Mouse (Mus musculus) embryonic facial prominence, embryonic 12.5 days (tissue): ENCODE measurements around the gene Plac1. TPM values are rescaled to one million over a fixed set of nuclear protein-coding genes. Genes with fewer than 3 reads are reported as not detected.
A peak's percentile ranks its signal among the peaks of the same experiment; 100 is the strongest.

Experiments
- ATAC-seq: fragments of 200-750 bp; cut with Nextera tagmentation; 2 replicates; pipeline ENCODE4 v1.8.0; 2017; ENCODE audit not compliant: insufficient number of reproducible peaks, insufficient read depth, low FRiP score, low TSS enrichment
- H3K27ac ChIP-seq: fragments of 300-500 bp; sonication (generic); 2 replicates; pipeline ENCODE4 v1.5.1; 2016; ENCODE audit warnings: mild to moderate bottlenecking
- H3K27me3 ChIP-seq: fragments of 300-500 bp; sonication (generic); 2 replicates; pipeline ENCODE4 v1.6.1; 2016; ENCODE audit warnings: mild to moderate bottlenecking, moderate library complexity
- H3K36me3 ChIP-seq: fragments of 300-500 bp; sonication (generic); 2 replicates; pipeline ENCODE4 v1.6.1; 2016; ENCODE audit warnings: mild to moderate bottlenecking
- H3K4me1 ChIP-seq: fragments of 300-500 bp; sonication (generic); 2 replicates; pipeline ENCODE4 v1.6.1; 2016
- H3K4me2 ChIP-seq: fragments of 300-500 bp; sonication (generic); replicated peaks from 2 replicates; pipeline ENCODE4 v1.6.1; 2016; ENCODE audit warnings: mild to moderate bottlenecking, moderate library complexity
- H3K4me3 ChIP-seq: fragments of 300-500 bp; sonication (generic); 2 replicates; pipeline ENCODE4 v1.5.1; 2016; ENCODE audit warnings: mild to moderate bottlenecking
- H3K9ac ChIP-seq: fragments of 300-500 bp; sonication (generic); 2 replicates; pipeline ENCODE4 v1.6.1; 2016; ENCODE audit warnings: mild to moderate bottlenecking, moderate library complexity
- H3K9me3 ChIP-seq: fragments of 300-500 bp; sonication (generic); 2 replicates; pipeline ENCODE4 v1.6.1; 2016; ENCODE audit warnings: mild to moderate bottlenecking, moderate library complexity
- WGBS: fragments of 180-500 bp; shearing (Covaris S2); methylation state at CpG from one replicate; pipeline ENCODE4 v1.1.7; 2016; 5-methylcytosine and 5-hydroxymethylcytosine counted together
- polyA plus RNA-seq: library from polyadenylated mRNA; unstranded; fragments of >200 nt; fragmentation: Nextera tagmentation; extraction: Ambion mirVana; gene quantifications from 2 replicates; pipeline ENCODE4 v1.2.1, GENCODE M21; 2016

Gene Plac1
- polyA plus RNA-seq, 1 experiment from 2014 or later: 10.0 TPM

GRCm38 (mm10) chrX:53099951-53100350 lies 140.0 kb downstream of the Plac1 start:
- ATAC-seq: no peak
- Histone ChIP-seq H3K36me3 (no peaks in the 10 kb centered on the region), H3K27me3 (no peaks in the 10 kb centered on the region), H3K4me1 (no peaks in the 10 kb centered on the region), H3K4me2 (no peak overlapping the region), H3K4me3 (no peak overlapping the region), H3K9me3 (no peaks in the 10 kb centered on the region), H3K27ac (no peak overlapping the region), H3K9ac (no peak overlapping the region)
- WGBS: 73% methylated on average over 7 of the region's 7 CpGs

DNA sequence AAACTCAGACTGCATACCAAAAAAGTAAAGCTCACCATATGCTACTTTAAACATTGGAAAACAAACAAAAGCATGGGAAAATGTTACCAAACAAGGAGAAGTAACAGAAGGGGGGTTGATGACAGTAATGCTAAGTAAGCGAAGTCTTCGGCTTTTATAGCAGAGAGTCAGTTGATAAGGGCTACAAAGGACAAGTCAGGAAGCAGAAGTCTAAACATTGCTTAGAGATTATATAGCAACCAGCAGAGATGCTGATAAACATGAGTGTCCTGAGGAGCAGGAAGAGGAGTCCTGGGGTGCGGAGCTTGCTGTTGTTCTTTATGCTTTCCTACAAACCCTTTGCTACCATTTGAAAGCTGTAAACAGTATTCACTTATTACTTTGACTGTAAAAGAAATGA lies 140.6 kb downstream of the Plac1 start:
- ATAC-seq: no peak
- Histone ChIP-seq H3K4me1 (no peaks in the 10 kb centered on the region), H3K27me3 (no peaks in the 10 kb centered on the region), H3K4me2 (no peak overlapping the region), H3K4me3 (no peak overlapping the region), H3K9me3 (no peaks in the 10 kb centered on the region), H3K27ac (no peak overlapping the region), H3K36me3 (no peaks in the 10 kb centered on the region), H3K9ac (no peak overlapping the region)
- WGBS: 89% methylated on average over 3 of the region's 3 CpGs

DNA sequence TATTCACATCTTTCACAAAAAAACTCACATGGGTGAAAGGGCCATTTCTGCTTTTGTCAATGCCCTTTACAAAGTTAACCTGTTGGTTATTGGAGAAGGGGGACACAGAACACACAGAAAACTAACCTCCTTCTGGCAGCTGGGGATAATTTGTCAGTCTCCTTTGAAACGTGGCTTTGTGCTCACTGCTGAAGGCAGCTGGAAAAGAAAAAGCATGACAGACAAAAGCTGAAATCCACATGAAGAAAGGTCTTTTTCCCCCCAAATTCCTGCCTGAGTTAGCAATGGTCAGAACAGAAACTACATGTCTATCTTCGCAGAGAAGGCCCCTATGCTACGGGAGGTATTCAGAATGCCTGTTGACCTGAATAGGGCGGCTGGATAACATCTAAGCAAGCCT lies 141.6 kb downstream of the Plac1 start:
- no peaks in the 10 kb centered on the region for H3K27me3 ChIP-seq
- H3K36me3 ChIP-seq: no peaks in the 10 kb centered on the region

DNA sequence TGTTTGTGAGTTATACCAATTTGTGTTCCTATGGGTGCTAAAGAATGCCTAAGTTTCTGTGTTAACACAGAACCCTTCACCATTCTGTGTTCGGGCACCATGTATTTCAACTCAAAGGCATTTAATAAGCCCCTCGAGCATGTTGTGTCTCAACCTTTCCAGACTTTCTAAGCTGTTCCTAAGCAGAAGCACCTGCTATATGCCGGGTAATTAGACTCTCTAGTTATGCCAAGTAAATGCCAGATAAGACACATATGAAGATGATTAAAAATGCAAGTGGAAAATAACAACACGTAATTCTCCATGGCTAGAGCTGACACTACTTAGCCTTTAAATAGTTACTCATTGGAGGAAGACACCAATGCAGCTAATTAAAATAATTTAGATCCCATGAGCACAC lies 142.1 kb downstream of the Plac1 start:
- no peak overlapping the region for H3K4me2 ChIP-seq
- H3K4me3 ChIP-seq: no peak overlapping the region
- H3K27ac ChIP-seq: no peak overlapping the region
- ATAC-seq: no peak
- H3K4me1 ChIP-seq: no peaks in the 10 kb centered on the region
- H3K27me3 ChIP-seq: no peaks in the 10 kb centered on the region
- no peaks in the 10 kb centered on the region for H3K36me3 ChIP-seq
- WGBS: 49% methylated on average over 4 of the region's 4 CpGs
- H3K9ac ChIP-seq: no peak overlapping the region
- H3K9me3 ChIP-seq: no peaks in the 10 kb centered on the region

More for the DNA sequence above, 141.6 kb downstream of the Plac1 start:
- no peaks in the 10 kb centered on the region for H3K9me3 ChIP-seq
- H3K4me3 ChIP-seq: no peak overlapping the region
- H3K4me1 ChIP-seq: no peaks in the 10 kb centered on the region
- no peak for ATAC-seq
- WGBS: 46% methylated on average over 4 of the region's 4 CpGs
- H3K27ac ChIP-seq: 0 out of 2 replicates have a peak overlapping the region, but pooled peaks have one; percentile 50
- H3K4me2 ChIP-seq: no peak overlapping the region
- H3K9ac ChIP-seq: no peak overlapping the region

- Histone ChIP-seq H3K9ac (no peak overlapping the region), H3K27ac (no peak overlapping the region), H3K4me1 (no peaks in the 10 kb centered on the region), H3K9me3 (no peaks in the 10 kb centered on the region), H3K36me3 (no peaks in the 10 kb centered on the region), H3K4me3 (no peak overlapping the region), H3K27me3 (no peaks in the 10 kb centered on the region), H3K4me2 (no peak overlapping the region)
- WGBS: 46% methylated on average over 2 of the region's 2 CpGs
- no peak for ATAC-seq
Observed at GRCm38 (mm10) chrX:53093381-53093780, 146.5 kb downstream of the Plac1 start.

DNA sequence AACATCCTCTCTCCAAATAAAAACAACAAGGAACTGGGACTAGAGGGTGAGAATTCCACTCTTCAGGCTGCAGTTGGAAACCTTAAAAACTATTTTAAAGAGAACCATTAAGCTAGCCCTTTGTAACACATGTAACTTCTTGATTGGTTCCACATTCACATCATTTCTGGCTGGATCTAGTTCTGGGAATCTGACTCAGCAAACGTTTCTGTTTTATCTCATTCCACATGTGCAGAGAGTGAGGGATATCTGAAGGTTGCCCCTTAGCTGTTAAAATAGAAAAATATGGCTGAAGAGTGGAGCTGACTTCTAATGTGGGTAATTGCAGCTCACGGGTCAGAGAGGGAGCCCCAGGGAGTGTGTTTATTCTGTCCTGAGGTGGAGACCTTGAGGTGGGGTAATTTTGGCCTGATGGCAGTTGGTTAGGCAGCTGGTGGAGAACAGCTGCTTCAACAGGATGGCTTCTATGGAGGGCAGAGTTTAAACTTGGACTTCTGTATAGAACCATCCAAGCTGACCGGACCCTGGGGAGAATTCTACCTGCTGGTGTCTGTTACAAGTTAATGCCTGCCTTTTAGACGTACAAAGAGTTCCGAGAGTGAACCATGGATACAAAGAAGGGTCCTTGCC lies 151.1 kb downstream of the Plac1 start:
- WGBS: 47% methylated on average over 5 of the region's 5 CpGs
- Histone ChIP-seq H3K9ac (no peak overlapping the region), H3K4me1 (no peaks in the 10 kb centered on the region), H3K27ac (no peak overlapping the region), H3K36me3 (no peaks in the 10 kb centered on the region), H3K9me3 (no peaks in the 10 kb centered on the region), H3K27me3 (no peaks in the 10 kb centered on the region), H3K4me2 (no peak overlapping the region), H3K4me3 (no peak overlapping the region)
- ATAC-seq: no peak

DNA sequence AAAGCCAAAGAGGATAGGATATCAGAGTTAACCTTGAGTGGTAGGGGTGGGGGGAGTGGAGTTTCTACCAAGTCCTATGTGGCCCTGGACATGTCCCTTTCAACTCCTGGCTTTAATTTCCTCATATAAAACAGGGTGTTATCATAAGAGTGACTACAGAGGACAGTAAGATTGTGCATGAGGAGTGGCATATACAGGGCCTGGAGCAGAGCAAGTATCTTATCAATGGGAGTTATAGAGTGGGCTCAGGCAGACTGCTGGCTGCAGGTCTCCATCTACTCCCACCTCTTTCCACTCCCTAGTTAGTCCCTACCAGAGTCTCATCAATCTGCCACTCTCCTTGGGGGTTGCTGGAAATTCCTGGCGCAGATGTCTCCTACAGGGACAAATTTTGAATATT lies 152.7 kb downstream of the Plac1 start:
- Histone ChIP-seq H3K4me1 (no peaks in the 10 kb centered on the region), H3K36me3 (no peaks in the 10 kb centered on the region), H3K27me3 (no peaks in the 10 kb centered on the region), H3K9me3 (no peaks in the 10 kb centered on the region), H3K4me3 (no peak overlapping the region), H3K4me2 (no peak overlapping the region), H3K27ac (no peak overlapping the region), H3K9ac (no peak overlapping the region)
- WGBS: 94% methylated on average over 1 of the region's 1 CpGs
- no peak for ATAC-seq

- Histone ChIP-seq H3K9me3 (no peaks in the 10 kb centered on the region), H3K4me2 (no peak overlapping the region), H3K36me3 (no peaks in the 10 kb centered on the region), H3K4me1 (no peaks in the 10 kb centered on the region), H3K27me3 (no peaks in the 10 kb centered on the region), H3K4me3 (no peak overlapping the region), H3K9ac (no peak overlapping the region), H3K27ac (no peak overlapping the region)
- 55% methylated on average over 5 of the region's 5 CpGs for WGBS
- no peak for ATAC-seq
Observed at GRCm38 (mm10) chrX:53085559-53085958, 154.4 kb downstream of the Plac1 start.

DNA sequence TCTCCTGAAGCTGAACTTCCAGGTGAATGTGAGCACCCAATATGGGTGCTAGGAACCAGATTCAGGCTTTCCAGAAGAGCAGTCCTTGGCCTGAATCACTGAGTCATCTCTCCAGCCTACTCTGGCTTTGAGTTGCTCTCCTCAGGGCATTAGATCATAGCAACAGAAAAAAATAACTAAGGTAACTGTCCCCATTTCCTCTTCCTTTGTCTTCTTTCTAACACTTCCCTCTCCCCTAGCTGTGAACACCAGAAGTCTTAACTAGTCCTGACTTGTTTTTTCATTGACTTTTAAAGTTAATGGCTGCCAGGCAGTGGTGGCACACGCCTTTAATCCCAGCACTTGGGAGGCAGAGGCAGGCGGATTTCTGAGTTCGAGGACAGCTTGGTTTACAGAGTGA lies 175.5 kb downstream of the Plac1 start:
- 81% methylated on average over 3 of the region's 3 CpGs for WGBS
- Histone ChIP-seq H3K9me3 (no peaks in the 10 kb centered on the region), H3K27ac (no peak overlapping the region), H3K4me3 (no peak overlapping the region), H3K36me3 (no peaks in the 10 kb centered on the region), H3K27me3 (no peaks in the 10 kb centered on the region), H3K9ac (no peak overlapping the region), H3K4me2 (no peak overlapping the region), H3K4me1 (no peaks in the 10 kb centered on the region; the same call in 1 of the 2 replicates)
- ATAC-seq: no peak

- no peak for ATAC-seq
- Histone ChIP-seq H3K4me2 (peak overlapping the region; percentile 53), H3K4me3 (no peak overlapping the region), H3K27ac (no peak overlapping the region), H3K9ac (peak overlapping the region; percentile 33; the same call in 1 of the 2 replicates), H3K9me3 (no peaks in the 10 kb centered on the region), H3K36me3 (no peaks in the 10 kb centered on the region), H3K27me3 (peaks cover 5% of the 10 kb centered on the region; the same call in 1 of the 2 replicates), H3K4me1 (no peaks in the 10 kb centered on the region; the same call in 1 of the 2 replicates)
- WGBS: 31% methylated on average over 11 of the region's 11 CpGs
Observed at GRCm38 (mm10) chrX:53059426-53060007, 180.4 kb downstream of the Plac1 start.

- Histone ChIP-seq H3K4me2 (peak overlapping the region; percentile 53), H3K9me3 (no peaks in the 10 kb centered on the region), H3K36me3 (0 out of 2 replicates have a peak, but pooled peaks cover 3% of the 10 kb centered on the region), H3K27me3 (peaks cover 5% of the 10 kb centered on the region; the same call in 1 of the 2 replicates), H3K4me1 (no peaks in the 10 kb centered on the region; the same call in 1 of the 2 replicates), H3K9ac (peak overlapping the region; percentile 33), H3K4me3 (peak overlapping the region; percentile 25), H3K27ac (no peak overlapping the region)
- ATAC-seq: peak; percentile 53; the same call in 1 of the 2 replicates
- 13% methylated on average over 33 of the region's 33 CpGs for WGBS
Observed at GRCm38 (mm10) chrX:53058459-53059280, 181.2 kb downstream of the Plac1 start.
